Mouse (Mus musculus) gonadal fat pad, adult 2 months (tissue): ENCODE results near the gene Itga9. TPM values are rescaled to one million over a fixed set of nuclear protein-coding genes. Genes with fewer than 3 reads are reported as not detected.

Source experiments
- DNase-seq: peaks from one replicate; pipeline ENCODE4 v3.0.0-alpha.2; 2012; ENCODE audit warnings: low read depth
- polyA plus RNA-seq: library from polyadenylated mRNA; depleted of rRNA; stranded (reverse); fragments of >200 nt; gene quantifications from 2 replicates; pipeline ENCODE4 v1.2.3, GENCODE M21; 2012

The Itga9 gene
- polyA plus RNA-seq, 1 experiment = 13.2 TPM

DNA sequence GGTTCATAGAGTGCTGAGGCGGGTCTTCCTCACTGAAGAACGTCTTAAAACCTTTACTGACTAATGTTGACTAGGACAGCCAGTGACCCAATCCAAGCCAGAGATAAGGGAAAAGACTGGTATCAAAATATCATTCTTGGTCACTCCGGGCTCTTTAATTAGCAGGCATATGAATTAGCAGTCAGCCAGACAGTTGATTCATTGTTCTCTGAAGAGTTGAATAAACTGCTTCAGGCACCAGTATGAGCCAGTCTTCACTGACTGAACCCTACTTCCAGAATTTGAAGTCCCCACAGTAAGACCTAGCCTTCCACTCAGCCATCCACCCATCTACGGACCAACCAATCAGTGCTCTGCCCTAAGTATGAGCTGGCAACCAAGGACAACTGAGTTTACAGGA, 163.9 kb downstream of the Itga9 start:
- no peak for DNase-seq

DNA sequence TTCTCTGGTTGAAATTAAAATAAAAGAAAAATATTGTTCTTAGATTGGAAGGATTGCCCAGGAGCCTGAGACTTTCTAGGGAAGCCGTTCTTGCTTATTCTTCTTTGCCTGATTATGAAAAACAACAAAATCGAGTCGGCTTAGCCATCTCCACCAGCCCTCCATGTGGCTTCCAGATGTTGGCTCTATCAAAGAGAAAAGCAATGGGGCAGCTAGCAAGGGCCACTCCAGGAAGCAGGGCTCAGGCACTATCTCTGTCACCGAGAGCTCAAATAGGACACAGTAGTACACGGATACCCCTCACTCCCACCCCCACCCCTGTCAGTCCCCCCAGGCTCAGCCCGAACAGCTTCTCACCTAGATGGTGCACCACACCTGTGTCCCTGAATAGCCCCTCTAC, 168.2 kb downstream of the Itga9 start:
- no peak for DNase-seq

DNA sequence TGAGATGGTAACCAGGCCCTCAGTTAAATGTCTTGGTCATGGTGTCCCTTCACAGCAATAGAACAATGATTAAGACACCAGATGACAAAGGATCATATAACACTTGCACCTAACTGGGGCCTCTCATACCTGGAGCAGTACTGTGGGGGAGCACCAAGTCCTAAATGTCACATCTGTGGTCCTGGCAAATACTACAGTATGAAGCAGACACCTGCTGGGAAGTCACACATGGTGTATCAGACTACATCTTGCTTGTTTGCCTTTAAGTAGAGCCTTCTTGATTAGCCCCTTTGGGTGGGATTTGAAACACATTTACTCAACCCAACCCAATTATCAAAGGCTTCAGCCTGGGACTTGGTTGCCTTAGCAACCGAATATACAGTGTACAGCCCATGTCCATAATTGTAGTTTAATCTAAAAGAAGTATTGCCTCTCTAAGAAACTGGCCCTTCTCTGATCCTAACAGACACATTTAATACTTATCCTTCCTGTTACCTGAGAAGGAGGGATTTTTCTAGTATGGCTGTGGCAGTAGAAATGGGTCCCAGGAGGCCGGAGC, 170.5 kb downstream of the Itga9 start:
- no peak for DNase-seq

DNA sequence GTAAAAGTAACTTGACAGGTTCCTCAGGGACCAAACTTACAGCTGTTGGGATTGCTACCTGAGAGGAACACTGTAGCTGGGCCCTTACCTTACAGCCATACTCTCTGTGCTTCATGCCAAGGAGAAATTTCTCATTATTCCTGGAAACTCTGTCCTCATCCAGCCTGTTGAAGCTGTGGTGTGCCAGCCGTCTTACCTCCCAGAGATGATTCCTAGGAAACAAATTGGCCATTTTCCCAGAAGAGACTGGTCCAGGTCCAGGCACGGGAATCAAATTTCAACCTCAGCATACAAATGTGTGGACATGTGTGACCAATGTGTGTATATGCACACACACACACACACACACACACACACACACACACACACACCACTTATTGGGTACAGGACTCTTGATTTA, 172.1 kb downstream of the Itga9 start:
- no peak for DNase-seq

DNA sequence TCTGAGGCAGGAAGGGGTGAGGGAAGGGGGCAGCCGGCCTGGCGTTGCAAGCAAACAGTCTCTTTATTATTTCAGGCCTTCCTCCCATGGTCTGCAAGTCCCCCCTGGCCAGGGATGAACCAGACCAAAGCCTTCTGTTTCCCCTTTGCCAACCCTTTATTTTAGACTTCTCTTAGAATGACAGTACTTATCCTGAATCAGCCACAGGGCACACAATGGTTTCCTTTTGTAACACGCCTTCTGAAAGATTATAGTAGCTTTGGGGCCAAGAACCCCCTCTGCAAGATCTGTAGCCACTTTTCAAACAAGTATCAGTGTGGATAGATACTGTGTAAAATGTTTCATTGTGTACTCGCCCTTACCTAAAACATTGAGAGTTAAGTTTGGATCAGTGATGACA, 178.1 kb downstream of the Itga9 start:
- DNase-seq = no peak

DNA sequence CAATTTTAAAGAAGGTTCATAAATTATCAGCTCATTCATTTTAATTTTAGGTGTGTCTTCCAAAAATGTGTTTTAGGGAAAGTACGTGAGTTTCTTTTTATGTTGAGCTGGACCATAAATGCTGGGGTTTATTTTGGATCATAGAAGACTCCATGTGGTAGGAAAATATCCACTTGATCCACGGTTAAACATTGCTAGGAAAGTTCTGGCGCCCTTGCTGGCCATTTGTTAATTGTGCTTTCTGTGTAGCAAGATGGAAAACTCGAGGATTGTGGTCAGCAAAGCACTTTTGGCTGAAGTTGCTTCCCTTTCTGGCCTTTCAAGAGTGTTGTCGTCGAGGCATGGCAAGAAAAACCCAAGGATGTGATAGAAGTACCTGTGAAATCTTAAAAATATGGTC, 179.3 kb downstream of the Itga9 start:
- DNase-seq = no peak

DNA sequence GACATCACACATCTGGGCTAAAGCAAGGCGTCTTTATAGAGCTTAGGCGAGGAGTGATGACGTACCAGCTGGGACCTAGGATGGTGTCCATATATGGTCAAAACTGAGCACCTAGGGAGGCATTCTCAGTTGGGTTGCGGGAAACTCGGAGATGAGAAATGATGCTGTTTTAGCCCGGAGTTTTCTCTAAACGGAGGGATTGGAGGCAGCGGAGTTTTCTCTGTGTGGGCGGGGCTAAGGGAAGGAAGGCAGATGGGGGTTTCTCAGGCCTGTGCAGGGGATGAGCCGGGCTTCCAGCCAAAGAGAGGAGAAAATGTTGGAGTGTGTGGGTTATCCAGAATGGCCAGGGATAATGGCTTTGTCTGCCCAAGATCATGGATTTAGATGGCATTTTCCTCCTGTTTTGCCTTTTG, 182.4 kb downstream of the Itga9 start:
- no peak for DNase-seq

DNA sequence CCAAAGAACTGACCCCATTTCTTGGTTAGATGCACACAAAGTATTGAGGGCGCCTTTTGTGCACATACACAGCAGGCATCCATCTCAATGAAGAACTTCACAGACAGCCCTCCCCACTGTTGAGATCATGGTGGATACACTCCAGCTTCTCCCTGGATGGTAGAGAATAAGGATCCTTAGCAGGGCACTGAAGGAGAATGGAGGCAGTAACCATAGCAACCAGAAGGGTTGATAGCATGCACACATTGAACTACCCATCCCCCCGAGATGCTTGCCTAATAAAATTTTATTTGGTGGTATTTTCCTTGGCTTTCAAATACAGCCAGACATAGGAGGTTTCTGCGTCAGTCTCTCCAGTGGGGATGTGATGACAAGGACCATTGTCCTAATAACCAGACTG, 184.7 kb downstream of the Itga9 start:
- DNase-seq = no peak

DNA sequence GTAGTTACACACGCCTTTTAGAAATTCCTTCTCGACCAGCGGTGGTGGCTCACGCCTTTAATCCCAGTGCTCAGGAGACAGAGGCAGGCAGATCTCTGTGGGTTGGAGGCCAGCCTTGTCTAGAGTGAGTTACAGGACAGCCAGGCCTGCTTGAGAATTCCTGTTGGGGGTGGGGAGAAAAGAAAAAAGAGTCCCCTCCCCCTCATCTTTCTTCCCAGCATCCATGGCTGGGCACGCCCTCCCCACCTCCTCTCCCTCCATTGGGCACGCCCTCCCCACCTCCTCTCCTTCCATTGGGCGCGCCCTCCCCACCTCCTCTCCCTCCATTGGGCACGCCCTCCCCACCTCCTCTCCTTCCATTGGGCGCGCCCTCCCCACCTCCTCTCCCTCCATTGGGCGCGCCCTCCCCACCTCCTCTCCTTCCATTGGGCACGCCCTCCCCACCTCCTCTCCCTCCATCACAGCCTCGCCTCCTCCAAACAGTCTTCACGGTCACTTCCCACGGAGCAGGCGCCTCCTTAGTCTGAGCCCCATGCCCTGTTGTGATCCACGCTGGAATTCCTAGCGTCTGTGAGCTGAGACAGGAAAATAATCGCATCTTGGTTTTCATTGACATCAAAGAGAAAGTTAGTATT, 186.8 kb downstream of the Itga9 start:
- DNase-seq = no peak

DNA sequence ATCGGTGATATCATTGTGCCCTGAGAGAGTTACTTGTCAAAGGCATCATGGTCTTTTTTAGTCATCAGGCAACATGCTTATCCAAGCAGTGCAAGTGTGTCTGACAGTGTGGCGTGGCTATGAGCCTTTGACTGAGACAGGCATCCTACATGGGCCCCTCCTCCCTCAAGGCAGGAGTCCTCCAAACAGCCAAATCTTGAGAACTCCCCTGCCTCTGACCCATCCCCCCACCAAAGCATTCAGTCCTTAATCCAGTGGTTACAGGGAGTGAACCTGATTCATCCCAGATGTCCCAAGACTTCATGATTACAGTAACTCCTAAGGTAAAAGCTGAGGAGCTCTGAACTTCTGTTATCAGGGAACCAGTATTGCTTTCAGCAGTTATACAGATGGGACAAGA, 188.2 kb downstream of the Itga9 start:
- DNase-seq = no peak

DNA sequence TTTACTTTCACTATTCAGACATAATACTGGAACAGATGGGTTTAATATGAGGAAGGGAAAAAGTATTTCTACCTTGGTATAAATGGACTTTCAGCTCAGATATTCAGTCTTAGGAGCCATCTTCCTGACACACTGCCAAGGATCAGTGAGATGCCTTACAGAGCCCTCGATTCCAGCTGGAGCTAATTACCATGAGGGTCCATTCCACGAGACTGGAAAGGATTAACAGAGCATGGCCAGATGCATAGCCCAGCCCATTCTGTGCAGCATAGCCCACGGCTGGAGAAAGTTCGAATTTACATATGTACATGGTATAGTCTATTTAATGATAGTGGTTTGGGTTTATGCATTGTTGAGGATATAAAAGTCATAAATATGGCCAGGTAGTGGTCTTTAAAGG, 188.8 kb downstream of the Itga9 start:
- no peak for DNase-seq

DNA sequence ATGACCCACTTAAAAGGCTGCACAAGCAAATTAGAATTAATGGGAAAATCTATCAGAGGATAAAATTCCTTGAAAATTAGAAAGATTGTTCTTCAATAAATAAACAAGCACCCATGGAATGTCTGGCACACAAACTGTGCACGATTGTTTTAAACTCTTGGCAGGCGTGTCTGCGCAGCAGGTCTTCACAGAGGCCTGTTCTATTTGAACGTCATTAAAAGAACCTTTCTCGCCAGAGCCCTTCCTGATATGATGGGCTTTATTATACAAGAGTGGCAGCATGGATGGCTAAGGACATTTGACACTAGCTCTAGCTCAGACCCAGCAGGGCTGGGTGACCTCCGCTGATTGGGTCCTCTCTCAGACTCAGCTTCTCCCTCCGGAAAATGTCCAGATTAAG, 192.6 kb downstream of the Itga9 start:
- no peak for DNase-seq

DNA sequence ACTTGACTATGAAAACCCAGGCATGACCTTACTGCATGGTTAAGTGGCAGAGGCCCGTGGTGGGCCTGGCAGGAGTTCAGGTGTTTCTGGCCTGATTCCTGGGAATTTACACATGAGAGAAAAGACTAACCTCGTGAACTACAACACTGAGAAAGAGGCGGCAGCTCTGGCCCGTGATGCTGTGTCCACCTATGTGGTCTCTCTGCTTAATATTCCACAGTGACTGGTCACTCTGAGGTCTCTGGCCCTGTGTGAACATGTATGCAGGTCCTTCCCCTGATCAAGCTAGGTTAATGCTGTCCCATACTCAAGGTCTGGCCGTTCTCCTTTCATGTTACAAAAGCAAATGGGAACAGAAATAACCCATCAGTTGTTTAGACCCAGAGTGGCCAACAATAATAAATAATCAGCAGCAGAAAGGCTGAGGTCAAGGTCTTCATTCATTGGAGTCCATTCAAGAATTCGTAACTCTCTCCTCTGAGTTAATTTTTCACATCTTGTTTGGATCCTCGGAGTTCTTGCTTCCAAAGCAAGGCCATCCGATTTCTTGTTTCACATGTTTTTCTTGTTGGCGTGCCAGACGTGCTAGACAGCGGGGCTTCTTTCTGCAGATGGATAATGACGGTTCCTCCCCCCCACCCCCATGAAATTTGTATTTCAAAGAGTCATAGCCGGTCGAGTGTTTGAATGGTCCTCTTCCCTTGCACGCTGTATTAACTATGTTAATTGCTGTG, 194.9 kb downstream of the Itga9 start:
- DNase-seq = no peak

DNA sequence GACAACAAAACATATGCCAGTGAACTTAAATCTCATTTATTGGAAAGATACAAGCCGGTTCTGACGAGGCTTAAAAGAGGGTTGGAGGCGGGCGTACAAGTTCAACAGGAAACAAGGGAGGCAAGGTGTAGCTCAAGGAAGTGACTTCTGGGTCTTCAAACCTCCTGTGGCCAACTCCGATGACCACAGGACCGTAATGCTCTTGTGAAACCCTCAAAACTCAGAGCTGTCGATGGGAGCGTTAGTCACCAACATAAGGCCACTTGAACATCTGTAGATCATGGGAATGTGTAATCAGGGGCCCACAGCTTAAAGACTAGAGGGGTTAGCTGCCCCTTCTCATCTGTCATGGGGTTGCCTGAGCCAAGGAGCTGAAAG, 195.4 kb downstream of the Itga9 start:
- no peak for DNase-seq

DNA sequence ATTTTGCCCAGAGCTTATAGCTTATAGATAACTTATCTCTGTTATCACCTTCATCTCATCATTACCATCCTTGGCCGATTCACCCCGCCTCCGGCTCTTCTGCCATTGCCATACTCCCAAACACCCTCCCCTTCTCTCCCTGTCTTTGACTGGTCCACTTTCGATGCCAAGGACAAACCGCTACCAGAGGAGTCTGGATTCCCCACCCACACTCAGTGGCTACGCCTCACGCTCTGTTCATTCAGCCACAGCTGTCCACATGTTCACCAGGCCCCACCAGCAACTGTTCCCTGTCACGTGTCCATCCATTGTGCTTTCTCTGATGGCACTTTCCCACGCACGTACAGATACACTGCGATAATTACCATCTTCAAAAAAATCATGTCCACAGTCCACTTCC, 195.9 kb downstream of the Itga9 start:
- DNase-seq = no peak

DNA sequence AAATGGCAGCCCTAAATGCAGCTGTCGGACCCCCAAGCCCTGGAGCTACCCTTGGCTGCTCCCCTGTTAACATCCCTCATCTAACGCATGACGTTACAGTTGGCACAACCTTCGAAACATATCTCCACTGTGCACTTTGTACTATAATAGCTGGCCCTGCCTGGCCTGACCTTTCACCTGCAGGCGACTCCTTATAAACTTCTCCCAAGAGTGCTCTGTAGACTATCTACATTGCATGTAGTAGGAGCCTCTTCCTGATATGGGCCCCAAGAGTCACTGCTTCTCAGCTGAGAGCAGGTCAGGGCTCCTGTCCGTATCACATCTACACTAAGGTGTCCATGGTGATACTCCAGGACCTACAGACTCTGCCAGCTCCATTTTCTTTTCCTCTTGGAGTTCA, 199.2 kb downstream of the Itga9 start:
- DNase-seq = no peak

DNA sequence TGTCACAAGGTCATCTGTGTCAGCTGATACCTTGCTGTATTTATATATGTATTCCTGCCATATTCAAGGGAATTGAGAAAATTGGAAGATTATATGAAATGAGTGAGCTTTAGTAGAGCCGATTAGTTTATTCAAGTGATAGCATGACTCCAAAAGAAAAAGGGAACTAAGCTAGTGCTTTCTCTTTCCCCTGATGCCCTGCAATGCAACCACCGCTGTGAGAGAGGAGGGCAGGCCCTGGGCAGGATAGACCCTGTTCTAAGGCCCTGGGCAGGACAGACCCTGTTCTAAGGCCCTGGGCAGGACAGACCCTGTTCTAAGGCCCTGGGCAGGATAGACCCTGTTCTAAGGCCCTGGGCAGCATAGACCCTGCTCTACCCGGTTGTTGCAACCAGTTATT, 201.2 kb downstream of the Itga9 start:
- DNase-seq = no peak

DNA sequence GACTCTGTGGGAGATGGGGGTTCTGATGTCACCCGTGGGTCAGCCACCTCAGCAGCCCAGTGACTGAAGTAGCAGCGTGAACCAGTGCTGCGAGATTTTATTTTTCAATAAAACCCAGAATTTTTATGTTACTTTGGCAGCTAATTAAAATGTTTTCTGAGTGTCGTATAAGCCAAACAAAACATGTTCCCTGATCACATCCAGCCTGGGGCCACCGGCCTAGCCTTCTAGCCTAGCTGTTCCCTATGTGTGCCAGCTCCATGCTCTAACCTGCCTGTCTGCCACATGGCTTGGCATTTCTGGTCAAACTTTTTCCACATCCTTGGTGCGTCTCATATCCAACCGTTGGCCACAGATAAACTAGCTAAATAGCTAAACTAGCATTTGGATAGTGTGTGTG, 205.7 kb downstream of the Itga9 start:
- no peak for DNase-seq

DNA sequence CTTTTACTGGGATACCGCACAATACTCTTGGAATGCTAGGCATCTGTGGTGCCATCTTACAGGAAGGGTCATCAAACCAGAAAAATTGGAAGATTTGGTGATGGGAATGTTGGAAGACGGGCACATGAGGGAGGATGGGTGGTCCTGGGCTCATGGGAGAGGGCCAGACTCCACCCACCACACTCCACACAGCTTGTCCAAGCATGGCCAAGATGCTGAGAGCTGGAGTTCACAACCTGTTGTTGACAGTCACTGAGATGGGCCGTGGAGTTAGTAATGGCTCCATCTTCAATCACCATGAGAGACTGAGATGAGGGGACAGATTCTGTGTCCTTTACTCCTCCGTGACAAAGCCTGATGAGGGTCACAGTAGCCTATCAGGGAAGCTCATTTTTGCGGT, 207.0 kb downstream of the Itga9 start:
- DNase-seq = no peak

DNA sequence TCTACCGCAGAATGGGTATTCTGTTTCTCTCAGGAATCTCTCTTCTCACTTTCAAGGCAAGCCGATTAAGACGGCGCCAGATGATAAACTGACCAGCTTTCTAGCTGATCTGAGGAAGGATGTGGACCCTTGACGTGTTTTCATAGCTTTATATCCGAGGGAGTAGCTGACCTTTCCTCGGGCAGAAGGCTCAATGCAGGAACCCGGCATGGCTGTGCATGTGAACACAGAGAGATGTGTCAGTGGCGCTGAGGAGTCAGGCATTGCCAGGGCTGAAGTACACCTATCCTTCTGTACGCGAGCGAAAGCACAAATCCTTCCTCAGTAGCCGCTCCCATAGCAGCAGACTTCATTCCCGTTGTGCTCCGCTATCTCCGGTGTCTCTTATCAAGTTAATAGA, 207.6 kb downstream of the Itga9 start:
- DNase-seq = no peak

DNA sequence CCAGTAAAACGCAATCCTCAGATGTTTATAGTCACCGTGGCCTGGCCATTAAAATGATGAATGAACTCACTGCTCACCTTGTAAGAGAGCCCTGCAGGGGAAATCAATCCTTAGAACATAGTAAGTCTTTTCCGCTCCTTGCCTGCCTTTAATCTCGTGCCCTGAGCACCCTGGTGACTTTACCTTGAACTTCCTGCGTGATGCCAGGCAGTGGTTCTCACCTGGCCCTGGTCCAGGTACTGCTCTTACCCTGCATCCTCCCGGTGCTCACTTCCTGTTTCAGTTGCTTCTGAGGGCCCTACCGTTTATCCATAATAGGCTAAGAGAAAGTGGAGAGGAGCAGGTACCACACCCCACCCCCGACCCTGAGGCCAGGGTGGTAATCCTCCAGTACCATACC, 208.0 kb downstream of the Itga9 start:
- DNase-seq = no peak

DNA sequence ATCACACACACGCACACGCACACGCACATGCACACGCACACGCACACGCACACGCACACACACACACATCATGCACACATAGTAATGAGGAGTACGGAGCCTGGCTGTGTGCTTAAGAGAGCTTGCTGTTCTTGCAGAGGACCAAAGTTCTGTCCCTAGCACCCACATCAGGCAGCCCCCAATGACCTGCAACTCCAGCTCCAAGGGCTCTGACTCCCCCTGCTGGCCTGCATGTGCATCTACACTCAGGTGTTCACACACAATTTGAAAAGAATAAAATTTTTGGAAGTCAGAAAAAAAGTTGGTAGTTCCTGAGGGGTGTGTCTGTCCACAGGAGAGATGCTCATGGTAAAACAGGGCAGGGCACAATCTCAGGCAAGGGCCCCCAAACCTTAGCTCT, 209.1 kb downstream of the Itga9 start:
- DNase-seq = no peak

DNA sequence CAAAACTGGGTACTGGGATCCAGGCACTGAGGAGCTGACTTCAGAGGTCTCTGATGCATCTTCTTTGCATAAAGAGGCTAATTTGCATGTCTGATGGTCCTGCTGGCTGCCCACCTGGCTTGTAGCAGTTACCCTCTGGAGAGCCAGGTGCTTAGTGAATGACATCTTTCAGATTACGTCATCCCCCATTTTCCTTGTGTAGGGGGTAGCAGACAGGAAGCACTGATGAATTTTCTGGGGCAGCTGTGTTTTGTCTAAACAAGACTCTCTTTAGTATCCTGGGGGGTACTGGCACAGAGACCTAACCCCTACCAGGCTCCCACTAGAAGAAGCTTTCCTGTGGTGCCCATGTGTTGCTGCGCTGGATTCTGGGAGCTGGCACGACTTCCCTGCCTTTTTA, 212.0 kb downstream of the Itga9 start:
- no peak for DNase-seq
